ENCODE assay signal across 14 mouse cellular contexts in the genomic region with DNA sequence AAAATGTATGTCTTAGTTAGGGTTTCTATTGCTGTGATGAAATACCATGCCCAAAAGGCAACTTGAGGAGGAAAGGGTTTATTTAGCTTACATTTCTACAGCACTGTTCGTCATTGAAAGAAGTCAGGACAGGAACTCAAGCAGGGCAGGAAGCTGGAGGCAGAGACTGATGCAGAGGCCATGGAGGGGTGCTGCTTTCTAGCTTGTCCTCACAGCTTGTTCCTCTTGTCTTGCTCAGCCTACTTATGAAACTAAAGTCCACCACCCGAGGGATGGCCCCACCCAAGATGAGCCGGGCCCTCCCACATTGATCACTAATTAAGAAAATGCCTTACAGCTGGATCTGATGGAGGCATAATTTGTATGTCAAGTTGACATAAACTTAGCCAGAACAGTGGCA.
"Had no signal": no experiment of that assay in that cellular context is flagged by ENCODE, and none has a peak within 500 bp of the region (broad histone marks: within the 10 kb centered on the region; RNA-seq: fewer than 3 reads in every experiment).

No protein-coding gene starts in this region.

- DNase-seq: layer of hippocampus, adult 9-11 months; liver; lung, adult 18-20 months; lung, postnatal 10 days; lung, postnatal 36 days; midbrain, embryonic 14.5 days; thymus, adult 18-20 months; thymus, postnatal 36 days had no signal

- H3K36me3 ChIP-seq: liver, embryonic 15.5 days; stomach, embryonic 15.5 days had no signal

- H3K27me3 ChIP-seq: limb, embryonic 13.5 days; liver, embryonic 12.5 days; liver, embryonic 15.5 days; lung, embryonic 15.5 days; stomach, embryonic 15.5 days had no signal

- ATAC-seq: intestine, postnatal 0 days; liver, embryonic 12.5 days had no signal
